Mouse (Mus musculus) adrenal gland, postnatal 4 days (tissue): ENCODE data around the gene Shmt1. TPM values are rescaled to one million over a fixed set of nuclear protein-coding genes. Genes with fewer than 3 reads are reported as not detected.
"Not testable (repeated sequence)": the region's sequence is repeated elsewhere in the genome, so short reads cannot be mapped to it uniquely, and the experiment has no call there.

Experiments used
- DNase-seq, 2 experiments: peaks; one replicate each; pipeline ENCODE4 v3.0.0; 2021 to 2022; ENCODE audit warnings: low spot score in 2 of 2, mixed read lengths in 2 of 2
- long read RNA-seq, 2 experiments: library from polyadenylated mRNA; stranded (forward); transcript quantifications; one replicate each; pipeline ENCODE4 v2.0.0; 2021
- total RNA-seq, 2 experiments: library from RNA; stranded (reverse); gene quantifications; 2 replicates each; pipeline ENCODE4 v1.2.3; 2021

Gene Shmt1
- total RNA-seq, result 100 to 1,000 TPM in 1 of 2 experiments, 10 to 100 TPM in 1; 93.3 to 105 TPM
- long read RNA-seq, experiment 1, transcript Shmt1-201 (12 exons, 2,858 nt), result major isoform, 75 of 89 reads
- long read RNA-seq, experiment 1, partial matches to known transcripts, result 4 of 89 reads
- long read RNA-seq, experiment 1, other reads (novel, unspliced or antisense), result 10 of 89 reads
- long read RNA-seq, experiment 2, transcript Shmt1-201 (12 exons, 2,858 nt), result major isoform, 164 of 182 reads
- long read RNA-seq, experiment 2, partial matches to known transcripts, result 8 of 182 reads
- long read RNA-seq, experiment 2, other reads (novel, unspliced or antisense), result 8 of 182 reads

GRCm38 (mm10) chr11:60811618-60812017 is at the start of gene Shmt1:
TSS of gene Shmt1 (minus strand) at chr11:60811718.
- DNase-seq, result not testable (repeated sequence)

- no peak for DNase-seq
Observed at GRCm38 (mm10) chr11:60856587-60856986, 45.1 kb upstream of the Shmt1 start.

GRCm38 (mm10) chr11:60845415-60845814 is 33.9 kb upstream of the Shmt1 start:
- no peak for DNase-seq

- DNase-seq, result no peak
Observed at GRCm38 (mm10) chr11:60843412-60843811, 31.9 kb upstream of the Shmt1 start.

- no peak for DNase-seq
Observed at GRCm38 (mm10) chr11:60841467-60842200, 30.1 kb upstream of the Shmt1 start.

GRCm38 (mm10) chr11:60837644-60838406 is 26.3 kb upstream of the Shmt1 start:
- DNase-seq, result no peak

GRCm38 (mm10) chr11:60836897-60837296 is 25.4 kb upstream of the Shmt1 start:
- no peak for DNase-seq

- DNase-seq, result peak; percentile 52 to 62
Observed at GRCm38 (mm10) chr11:60830433-60831052, 19.0 kb upstream of the Shmt1 start, which contains the start of gene Dhrs7b. TSS of gene Dhrs7b (plus strand) at chr11:60830631.

GRCm38 (mm10) chr11:60828903-60829302 is 17.4 kb upstream of the Shmt1 start:
- DNase-seq, result no peak

- no peak for DNase-seq
Observed at GRCm38 (mm10) chr11:60827241-60827945, 15.9 kb upstream of the Shmt1 start.

GRCm38 (mm10) chr11:60826700-60827099 is 15.2 kb upstream of the Shmt1 start:
- DNase-seq, result no peak

- DNase-seq, result no peak
Observed at GRCm38 (mm10) chr11:60825191-60825590, 13.7 kb upstream of the Shmt1 start.

- DNase-seq, result no peak
Observed at GRCm38 (mm10) chr11:60823771-60824170, 12.3 kb upstream of the Shmt1 start.

- DNase-seq, result no peak
Observed at GRCm38 (mm10) chr11:60816398-60816797, 4.9 kb upstream of the Shmt1 start.

GRCm38 (mm10) chr11:60811054-60811460 is 461 bp downstream of the Shmt1 start:
- peak; percentile 90 to 94 for DNase-seq

- DNase-seq, result no peak
Observed at GRCm38 (mm10) chr11:60810046-60810965, 1.2 kb downstream of the Shmt1 start.

GRCm38 (mm10) chr11:60809546-60809945 is 2.0 kb downstream of the Shmt1 start:
- no peak for DNase-seq

- peak in 1 of 2 experiments; percentile 30 for DNase-seq
Observed at GRCm38 (mm10) chr11:60808286-60809070, 3.0 kb downstream of the Shmt1 start.

- DNase-seq, result no peak
Observed at GRCm38 (mm10) chr11:60800892-60801291, 10.6 kb downstream of the Shmt1 start.
